Comparison of ENCODE assay signal across 19 mouse cellular contexts in genomic region chr13:77003684-77004083, GRCm38 (mm10).
DNase-seq lines count a peak whose midpoint lies in the region; ATAC-seq lines count a peak whose summit lies in the region.
"Had no signal": no experiment of that assay in that cellular context is flagged by ENCODE, and none has a peak within 500 bp of the region (broad histone marks: within the 10 kb centered on the region; RNA-seq: fewer than 3 reads in every experiment).

No protein-coding gene starts in this region.

- 74% methylated on average over 1 of the region's 1 CpGs for WGBS in embryonic facial prominence, embryonic 11.5 days
- WGBS in embryonic facial prominence, embryonic 10.5 days: 79% methylated on average over 1 of the region's 1 CpGs
- WGBS in limb, embryonic 10.5 days: 71% methylated on average over 1 of the region's 1 CpGs

- no peak overlapping the region for H3K27ac ChIP-seq in embryonic facial prominence, embryonic 11.5 days (replicated peaks; ENCODE audit: low read depth, low read length)
- H3K27ac ChIP-seq in embryonic facial prominence, embryonic 10.5 days (replicated peaks): no peak overlapping the region
- H3K27ac ChIP-seq in limb, embryonic 10.5 days: 0 out of 2 replicates have a peak overlapping the region, but pooled peaks have one; percentile 25
- H3K27ac ChIP-seq: forebrain, embryonic 15.5 days; heart, embryonic 10.5 days; hindbrain, embryonic 12.5 days had no signal

- no peak overlapping the region for H3K4me3 ChIP-seq in embryonic facial prominence, embryonic 11.5 days (ENCODE audit: low read depth, low read length)
- H3K4me3 ChIP-seq in embryonic facial prominence, embryonic 10.5 days: no peak overlapping the region
- no peak overlapping the region for H3K4me3 ChIP-seq in limb, embryonic 10.5 days
- H3K4me3 ChIP-seq: forebrain, embryonic 15.5 days; heart, embryonic 10.5 days; hindbrain, embryonic 12.5 days had no signal

- H3K4me2 ChIP-seq in embryonic facial prominence, embryonic 11.5 days (ENCODE audit: low read depth, low read length): no peak overlapping the region
- H3K4me2 ChIP-seq: forebrain, embryonic 15.5 days; hindbrain, embryonic 12.5 days had no signal

- no peaks in the 10 kb centered on the region for H3K4me1 ChIP-seq in embryonic facial prominence, embryonic 11.5 days (ENCODE audit: control insufficient read depth, insufficient read depth, low read length)
- peaks cover 14% of the 10 kb centered on the region for H3K4me1 ChIP-seq in embryonic facial prominence, embryonic 10.5 days
- H3K4me1 ChIP-seq in limb, embryonic 10.5 days: peaks cover 17% of the 10 kb centered on the region
- H3K4me1 ChIP-seq: forebrain, embryonic 15.5 days; heart, embryonic 10.5 days; hindbrain, embryonic 12.5 days had no signal

- H3K9me3 ChIP-seq in embryonic facial prominence, embryonic 11.5 days (replicated peaks; ENCODE audit: control insufficient read depth, low read length): no peaks in the 10 kb centered on the region
- no peaks in the 10 kb centered on the region for H3K9me3 ChIP-seq in embryonic facial prominence, embryonic 10.5 days
- no peaks in the 10 kb centered on the region for H3K9me3 ChIP-seq in limb, embryonic 10.5 days (replicated peaks)
- H3K9me3 ChIP-seq: forebrain, embryonic 15.5 days; heart, embryonic 10.5 days; hindbrain, embryonic 12.5 days had no signal

- no peaks in the 10 kb centered on the region for H3K36me3 ChIP-seq in embryonic facial prominence, embryonic 11.5 days (replicated peaks; ENCODE audit: control insufficient read depth, insufficient read depth, low read depth, low read length)
- no peaks in the 10 kb centered on the region for H3K36me3 ChIP-seq in embryonic facial prominence, embryonic 10.5 days (replicated peaks)
- no peaks in the 10 kb centered on the region for H3K36me3 ChIP-seq in limb, embryonic 10.5 days
- H3K36me3 ChIP-seq: forebrain, embryonic 15.5 days; heart, embryonic 10.5 days; hindbrain, embryonic 12.5 days had no signal

- no peaks in the 10 kb centered on the region for H3K27me3 ChIP-seq in embryonic facial prominence, embryonic 11.5 days (ENCODE audit: control insufficient read depth, insufficient read depth, low read length)
- no peaks in the 10 kb centered on the region for H3K27me3 ChIP-seq in embryonic facial prominence, embryonic 10.5 days (replicated peaks; ENCODE audit: low read depth, poor library complexity, severe bottlenecking)
- H3K27me3 ChIP-seq in limb, embryonic 10.5 days (ENCODE audit: low read depth, poor library complexity, severe bottlenecking): no peaks in the 10 kb centered on the region
- H3K27me3 ChIP-seq: forebrain, embryonic 15.5 days; hindbrain, embryonic 12.5 days had no signal

- peak; percentile 40 for DNase-seq in embryonic facial prominence, embryonic 11.5 days (ENCODE audit: low spot score)
- DNase-seq in embryonic facial prominence, embryonic 10.5 days (ENCODE audit: low spot score): no peak
- DNase-seq in embryo, embryonic 11.5 days (ENCODE audit: low read depth, low spot score): peak; percentile 4
- no peak for DNase-seq in limb, embryonic 10.5 days (ENCODE audit: low spot score)
- no peak for DNase-seq in spleen, postnatal 14 days (ENCODE audit: low spot score in 2 of 2)
- no peak for DNase-seq in spleen, adult 18-20 months
- DNase-seq: adrenal gland, postnatal 10 days; cerebellum, adult 11-12 months; cerebellum, adult 9-10 months; cerebellum, postnatal 25 days; gastrocnemius, postnatal 10 days; heart, adult 18-20 months; heart, postnatal 10 days; heart, postnatal 4 days had no signal

- no peak overlapping the region for H3K9ac ChIP-seq in embryonic facial prominence, embryonic 11.5 days (replicated peaks; ENCODE audit: low read length)
- H3K9ac ChIP-seq: forebrain, embryonic 15.5 days; hindbrain, embryonic 12.5 days had no signal

- no peak; the same call in 1 of the 2 replicates for ATAC-seq in embryonic facial prominence, embryonic 11.5 days (replicated peaks; ENCODE audit: insufficient number of reproducible peaks, low FRiP score, low TSS enrichment, low read depth)
- ATAC-seq: forebrain, embryonic 15.5 days; hindbrain, embryonic 16.5 days; inflammation-experienced regulatory T-cells, adult 6 months had no signal

Comparison
In these comparisons a context has a peak if more than half of its experiments do, and no peak if none do; other contexts are left out.
1. DNase-seq: peak in embryonic facial prominence, embryonic 11.5 days (single experiment) and embryo, embryonic 11.5 days (single experiment); none in embryonic facial prominence, embryonic 10.5 days (single experiment), limb, embryonic 10.5 days (single experiment), spleen, postnatal 14 days (0 of 2) and spleen, adult 18-20 months (0 of 2).